In genomic region chr10:111516804-111517436, GRCm38 (mm10) we compare ENCODE assay signal across 10 mouse cellular contexts. TPM values are rescaled to one million over a fixed set of nuclear protein-coding genes. Genes with fewer than 3 reads are reported as not detected.
DNase-seq lines count a peak whose midpoint lies in the region; ATAC-seq and TF ChIP-seq lines count a peak whose summit lies in the region.
"Had no signal": no experiment of that assay in that cellular context is flagged by ENCODE, and none has a peak within 500 bp of the region (broad histone marks: within the 10 kb centered on the region; RNA-seq: fewer than 3 reads in every experiment).

No protein-coding gene starts in this region.

- 77% methylated on average over 8 of the region's 8 CpGs for whole genome bisulfite sequencing in kidney, embryonic 16.5 days

- TF ChIP-seq CTCF in Patski (IDR thresholded peaks at IDR 0.05): no peak

- no peak overlapping the region for H3K4me2 ChIP-seq in kidney, embryonic 16.5 days (replicated peaks; ENCODE audit: low read depth, low read length)

- no peaks in the 10 kb centered on the region for H3K9me3 ChIP-seq in kidney, embryonic 16.5 days (ENCODE audit: low read length)

- DNase-seq in kidney, adult 8-10 months: no peak
- DNase-seq in Patski (ENCODE audit: low read depth, low spot score): peak; percentile 24
- DNase-seq in induced T-regulatory cell, adult 2 months (ENCODE audit: low read depth): peak; percentile 74
- DNase-seq in naive thymus-derived CD4-positive, alpha-beta T cell, adult 2 months (ENCODE audit: low read depth): peak; percentile 49
- DNase-seq in right cerebral cortex, postnatal 36 days (ENCODE audit: low spot score in 2 of 2): no peak
- no peak for DNase-seq in frontal cortex, postnatal 14 days (ENCODE audit: low spot score in 2 of 2)
- no peak for DNase-seq in spleen, postnatal 36 days (ENCODE audit: low spot score in 2 of 2)
- DNase-seq: cerebellum, postnatal 14 days; forebrain, postnatal 0 days had no signal

- in situ Hi-C loops in Patski (cut with MboI; ENCODE audit: low pct_unique_long_range_greater_than_20kb): no loop called here

- H3K27me3 ChIP-seq in kidney, embryonic 16.5 days (ENCODE audit: insufficient read depth, low read length): no peaks in the 10 kb centered on the region
- H3K27me3 ChIP-seq in Patski: no peaks in the 10 kb centered on the region

- H3K4me1 ChIP-seq in kidney, embryonic 16.5 days (ENCODE audit: insufficient read depth, low read length): peaks cover 36% of the 10 kb centered on the region

- H3K9ac ChIP-seq in kidney, embryonic 16.5 days (replicated peaks; ENCODE audit: low read length): no peak overlapping the region
- H3K9ac ChIP-seq: forebrain, postnatal 0 days had no signal

- H3K36me3 ChIP-seq in kidney, embryonic 16.5 days (ENCODE audit: insufficient read depth, low read length): no peaks in the 10 kb centered on the region

- POLR2A ChIA-PET in Patski (lab: Charles Lee): interaction anchor here (1.0 kb wide), 1 partner anchor 401 kb away, joined by 3 read pairs; no protein-coding TSS in a partner anchor

- H3K27ac ChIP-seq in kidney, embryonic 16.5 days (ENCODE audit: low read length): peak overlapping the region; percentile 13; the same call in 1 of the 2 replicates

- no peak overlapping the region for H3K4me3 ChIP-seq in kidney, embryonic 16.5 days (ENCODE audit: low read length)

- ATAC-seq in kidney, embryonic 16.5 days (ENCODE audit: low FRiP score, low TSS enrichment): no peak
- ATAC-seq in Patski: peak; percentile 55
- ATAC-seq: forebrain, postnatal 0 days had no signal

- CTCF ChIA-PET in Patski (lab: Charles Lee): interaction anchor here (1.0 to 1.8 kb wide), 5 partner anchors 10 to 120 kb away, joined by 3 to 4 read pairs (median 3); no protein-coding TSS in a partner anchor

RNA-seq across cellular contexts. Expression of gene Phlda1, which starts 10.8 kb away (rescaled TPM):
- 27.3 and 36.6 TPM in 2 replicates for polyA plus RNA-seq in kidney, embryonic 16.5 days (2015; fragmentation: Nextera tagmentation; extraction: Ambion mirVana)
- polyA plus RNA-seq in Patski (2021): 18.4 TPM

RNA-seq across cellular contexts. Expression of gene Nap1l1, which starts 43.9 kb away (rescaled TPM):
- polyA plus RNA-seq in kidney, embryonic 16.5 days (2015; fragmentation: Nextera tagmentation; extraction: Ambion mirVana): 203 and 209 TPM in 2 replicates
- 252 TPM for polyA plus RNA-seq in Patski (2021)

Comparison
In these comparisons a context has a peak if more than half of its experiments do, and no peak if none do; other contexts are left out.
1. DNase-seq: peak in Patski (single experiment), induced T-regulatory cell, adult 2 months (single experiment) and naive thymus-derived CD4-positive, alpha-beta T cell, adult 2 months (single experiment); none in kidney, adult 8-10 months (0 of 2), right cerebral cortex, postnatal 36 days (0 of 2), frontal cortex, postnatal 14 days (0 of 2) and spleen, postnatal 36 days (0 of 2).